Mouse (Mus musculus): ENCODE results near the gene Tars2. TPM values are rescaled to one million over a fixed set of nuclear protein-coding genes. Genes with fewer than 3 reads are reported as not detected.

Gene Tars2
- total RNA-seq, 2 experiments from 2014 or later, result 49.3 to 54.1 TPM

- DNase-seq, result no peak
These were observed 24.8 kb downstream of the Tars2 start for GRCm38 (mm10) chr3:95735071-95735670.

- peak; percentile 79 to 80 for DNase-seq
These were observed 25.8 kb downstream of the Tars2 start for GRCm38 (mm10) chr3:95734092-95734702.

- DNase-seq, result peak; percentile 85 to 87
These were observed 27.1 kb downstream of the Tars2 start for GRCm38 (mm10) chr3:95732744-95733521.

- no peak for DNase-seq
These were observed 27.7 kb downstream of the Tars2 start for GRCm38 (mm10) chr3:95732297-95732696.

- no peak for DNase-seq
These were observed 28.2 kb downstream of the Tars2 start for GRCm38 (mm10) chr3:95731802-95732201.

- peak; percentile 59 to 61 for DNase-seq
These were observed 29.6 kb downstream of the Tars2 start for GRCm38 (mm10) chr3:95730431-95730830.

GRCm38 (mm10) chr3:95728906-95729305 lies 31.1 kb downstream of the Tars2 start:
- no peak for DNase-seq

- no peak for DNase-seq
These were observed 33.2 kb downstream of the Tars2 start for GRCm38 (mm10) chr3:95726696-95727358.

- DNase-seq, result no peak
These were observed 34.1 kb downstream of the Tars2 start for GRCm38 (mm10) chr3:95725863-95726262.

GRCm38 (mm10) chr3:95722386-95722785 lies 37.6 kb downstream of the Tars2 start:
- no peak for DNase-seq

GRCm38 (mm10) chr3:95718153-95718552 lies 41.9 kb downstream of the Tars2 start:
- no peak for DNase-seq

GRCm38 (mm10) chr3:95716075-95716474 lies 43.9 kb downstream of the Tars2 start:
- no peak for DNase-seq

- DNase-seq, result no peak
These were observed 50.0 kb downstream of the Tars2 start for GRCm38 (mm10) chr3:95709967-95710366.

GRCm38 (mm10) chr3:95709044-95709443 lies 51.0 kb downstream of the Tars2 start:
- DNase-seq, result no peak

- DNase-seq, result no peak
These were observed 52.5 kb downstream of the Tars2 start for GRCm38 (mm10) chr3:95707497-95707896.

GRCm38 (mm10) chr3:95706273-95706672 lies 53.7 kb downstream of the Tars2 start:
- DNase-seq, result no peak

- DNase-seq, result no peak
These were observed 55.4 kb downstream of the Tars2 start for GRCm38 (mm10) chr3:95704612-95705011.

- no peak for DNase-seq
These were observed 56.7 kb downstream of the Tars2 start for GRCm38 (mm10) chr3:95703276-95703675.

GRCm38 (mm10) chr3:95701877-95702540 lies 58.0 kb downstream of the Tars2 start:
- peak; percentile 78 to 85 for DNase-seq

- DNase-seq, result no peak
These were observed 58.9 kb downstream of the Tars2 start for GRCm38 (mm10) chr3:95701085-95701484.

GRCm38 (mm10) chr3:95700233-95700681 lies 59.7 kb downstream of the Tars2 start:
- peak in 1 of 2 experiments; percentile 49 for DNase-seq

- no peak for DNase-seq
These were observed 61.7 kb downstream of the Tars2 start for GRCm38 (mm10) chr3:95698286-95698685.

All from adrenal gland, postnatal 36 days (tissue).